Mouse (Mus musculus) fat pad, adult 2 months (tissue): ENCODE data around the gene Prkcz.

Source experiments
- DNase-seq: peaks from one replicate; pipeline ENCODE4 v3.0.0-alpha.2; 2011; ENCODE audit warnings: low read depth, low spot score; ENCODE audit errors: extremely low read depth

Prkcz gene

GRCm38 (mm10) chr4:155284521-155285379, 76.4 kb downstream of the Prkcz start:
- DNase-seq, result no peak

- no peak for DNase-seq
Observed at GRCm38 (mm10) chr4:155283585-155283984, 77.6 kb downstream of the Prkcz start.

DNA sequence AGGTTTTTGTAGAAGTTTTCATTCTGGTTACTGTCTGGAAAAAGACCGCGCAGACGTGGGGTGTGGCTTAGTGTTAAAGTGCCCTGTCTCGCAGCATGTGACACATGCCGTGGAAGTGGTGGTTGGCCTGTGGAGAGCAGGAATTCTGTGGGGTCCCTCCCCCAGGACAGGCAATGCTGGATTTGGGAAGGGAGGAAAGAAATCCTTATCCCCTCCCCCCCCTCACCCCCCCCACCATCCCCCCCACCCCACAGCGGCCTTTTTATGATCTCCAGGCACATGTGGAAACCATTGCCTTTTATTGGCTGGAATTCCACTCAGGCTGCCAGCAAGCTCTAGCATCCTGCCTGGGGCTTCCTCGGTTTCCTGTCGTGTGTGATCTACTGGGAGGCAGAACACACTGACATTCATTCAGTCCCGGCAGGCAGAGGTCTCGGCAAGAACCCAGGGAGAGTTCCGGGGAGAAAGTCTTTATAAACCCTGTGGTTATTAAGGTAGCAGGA, 78.1 kb downstream of the Prkcz start:
- DNase-seq, result no peak

GRCm38 (mm10) chr4:155282231-155282630, 78.9 kb downstream of the Prkcz start:
- DNase-seq, result no peak

- DNase-seq, result no peak
Observed at GRCm38 (mm10) chr4:155281652-155282051, 79.5 kb downstream of the Prkcz start.

DNA sequence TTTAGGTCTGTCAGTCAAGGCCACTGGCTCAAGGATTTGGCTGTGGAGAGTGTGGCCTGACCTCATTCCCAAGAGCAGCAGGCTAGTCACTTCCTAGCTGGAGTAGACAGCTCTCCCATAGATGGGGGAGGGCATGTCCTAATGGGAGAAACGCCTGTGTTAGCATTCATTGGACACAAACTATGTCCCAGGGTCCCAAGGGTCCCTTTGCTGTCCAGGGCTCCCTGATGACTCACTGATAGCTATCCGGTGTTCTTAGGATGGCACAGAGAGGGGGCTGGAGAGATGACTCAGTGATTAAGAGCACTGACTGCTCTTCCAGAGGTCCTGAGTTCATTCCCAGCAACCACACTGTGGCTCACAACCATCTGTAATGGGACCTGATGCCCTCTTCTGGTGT, 79.9 kb downstream of the Prkcz start:
- no peak for DNase-seq

GRCm38 (mm10) chr4:155280768-155281121, 80.4 kb downstream of the Prkcz start:
- DNase-seq, result no peak

DNA sequence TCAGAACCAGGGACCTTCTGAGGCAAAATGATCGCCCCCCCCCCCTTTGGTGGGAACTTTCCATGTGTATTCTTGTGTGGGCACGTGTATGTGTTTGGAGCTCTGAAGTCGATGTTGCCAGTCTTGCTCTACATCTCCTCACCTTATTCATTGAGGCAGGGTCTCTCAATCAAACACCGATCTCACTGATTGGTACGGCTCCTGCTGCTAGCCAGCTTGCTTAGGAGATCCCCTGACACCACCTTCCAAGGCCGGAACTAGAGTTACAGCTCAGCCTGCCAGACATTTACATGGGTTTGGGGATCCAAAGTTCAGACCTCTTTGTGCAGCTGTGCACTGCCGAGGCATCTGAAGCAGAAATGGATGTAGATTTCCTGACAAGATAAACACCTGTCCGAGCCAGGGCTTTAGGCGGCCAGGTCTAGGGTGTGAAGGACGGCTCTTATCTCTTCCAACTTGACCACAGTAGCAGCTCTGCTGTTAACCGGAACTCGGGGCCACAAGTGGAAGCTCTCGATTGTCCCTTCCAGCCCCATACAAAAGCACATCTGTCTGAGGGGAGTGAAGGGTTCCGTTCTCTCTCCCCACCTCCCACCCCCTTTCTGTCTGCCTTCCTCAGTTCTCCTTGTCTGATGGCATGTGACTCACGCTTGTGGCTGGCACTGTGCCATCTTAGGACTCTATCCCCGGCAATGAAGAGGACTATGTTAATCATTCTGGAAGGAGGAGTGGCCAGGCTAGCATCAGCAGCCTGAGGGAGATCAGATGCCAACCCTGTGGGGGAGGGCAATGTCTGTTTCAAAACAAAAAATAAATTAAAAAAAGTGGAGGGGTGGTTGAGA, 81.0 kb downstream of the Prkcz start:
- DNase-seq, result no peak

GRCm38 (mm10) chr4:155279054-155279453, 82.1 kb downstream of the Prkcz start:
- DNase-seq, result no peak

GRCm38 (mm10) chr4:155277963-155278362, 83.2 kb downstream of the Prkcz start:
- DNase-seq, result no peak

GRCm38 (mm10) chr4:155274851-155275250, 86.3 kb downstream of the Prkcz start:
- no peak for DNase-seq

GRCm38 (mm10) chr4:155274451-155274850, 86.7 kb downstream of the Prkcz start:
- no peak for DNase-seq

DNA sequence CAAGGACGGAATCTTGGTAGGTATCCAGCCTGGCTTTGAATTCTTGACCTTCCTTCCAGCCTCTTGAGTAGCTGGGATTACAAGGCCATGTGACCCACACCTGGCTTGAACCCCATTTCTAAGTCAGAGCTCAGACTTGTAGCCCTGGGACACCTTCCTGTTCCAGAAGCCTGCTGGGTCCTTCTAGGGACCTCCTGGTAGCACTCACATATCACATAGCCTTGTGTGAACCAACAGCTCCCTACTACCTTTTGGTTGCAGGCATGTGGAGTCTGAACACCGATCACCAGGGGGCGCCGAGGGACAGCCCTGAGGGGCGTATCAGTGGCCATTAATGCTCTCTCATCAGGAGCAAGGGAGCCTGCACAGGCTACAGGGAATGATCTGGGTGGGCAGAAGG, 92.8 kb downstream of the Prkcz start:
- DNase-seq, result no peak

DNA sequence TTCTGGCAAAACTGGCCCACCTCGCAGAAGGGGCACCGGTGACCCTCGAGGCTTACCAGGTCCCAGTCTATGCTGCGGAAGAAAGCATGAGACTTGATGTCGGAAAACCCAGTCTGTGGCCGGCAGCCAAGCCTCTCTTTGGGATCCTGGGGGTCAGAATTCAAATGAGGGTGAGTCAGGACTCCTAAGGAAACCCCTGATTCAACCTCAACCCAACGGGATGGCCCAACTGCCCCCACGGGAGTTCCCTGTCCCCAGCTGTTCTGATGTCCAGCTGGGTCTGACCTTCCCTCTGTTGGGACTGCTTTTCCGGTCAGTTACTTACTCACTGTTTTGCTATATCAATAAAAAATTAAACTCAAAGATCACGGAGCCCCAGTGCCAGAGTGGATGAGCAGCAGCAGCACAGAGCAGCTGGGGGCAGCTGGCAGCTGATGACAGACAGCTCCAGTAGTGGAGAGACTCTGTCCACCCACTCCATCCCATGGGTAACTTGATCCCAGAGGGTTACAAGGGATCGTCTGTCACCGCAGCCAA, 93.5 kb downstream of the Prkcz start:
- no peak for DNase-seq

DNA sequence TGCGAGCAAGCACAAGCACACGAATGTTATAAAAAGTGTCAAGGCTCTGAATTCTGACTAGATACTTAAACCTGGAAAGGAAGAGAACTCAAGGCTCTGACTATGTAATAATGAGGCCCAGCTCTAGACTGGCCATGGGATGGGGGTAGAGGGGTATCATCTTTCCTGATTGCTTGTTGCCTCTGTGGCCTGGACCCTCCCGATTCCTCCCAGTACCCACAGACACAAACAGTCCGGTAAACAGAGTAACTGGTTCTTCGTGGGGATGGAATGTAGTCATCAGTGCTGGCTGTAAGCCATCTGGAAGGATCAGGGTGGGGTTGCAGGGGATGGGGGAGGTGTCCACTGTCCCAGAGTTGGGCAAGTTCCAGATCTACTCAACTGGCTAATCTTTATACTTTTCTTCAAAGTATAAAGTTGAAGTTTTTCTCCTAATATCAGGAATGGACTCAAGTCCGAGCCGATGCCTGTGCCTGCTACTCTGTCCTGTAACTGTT, 94.1 kb downstream of the Prkcz start:
- DNase-seq, result no peak

DNA sequence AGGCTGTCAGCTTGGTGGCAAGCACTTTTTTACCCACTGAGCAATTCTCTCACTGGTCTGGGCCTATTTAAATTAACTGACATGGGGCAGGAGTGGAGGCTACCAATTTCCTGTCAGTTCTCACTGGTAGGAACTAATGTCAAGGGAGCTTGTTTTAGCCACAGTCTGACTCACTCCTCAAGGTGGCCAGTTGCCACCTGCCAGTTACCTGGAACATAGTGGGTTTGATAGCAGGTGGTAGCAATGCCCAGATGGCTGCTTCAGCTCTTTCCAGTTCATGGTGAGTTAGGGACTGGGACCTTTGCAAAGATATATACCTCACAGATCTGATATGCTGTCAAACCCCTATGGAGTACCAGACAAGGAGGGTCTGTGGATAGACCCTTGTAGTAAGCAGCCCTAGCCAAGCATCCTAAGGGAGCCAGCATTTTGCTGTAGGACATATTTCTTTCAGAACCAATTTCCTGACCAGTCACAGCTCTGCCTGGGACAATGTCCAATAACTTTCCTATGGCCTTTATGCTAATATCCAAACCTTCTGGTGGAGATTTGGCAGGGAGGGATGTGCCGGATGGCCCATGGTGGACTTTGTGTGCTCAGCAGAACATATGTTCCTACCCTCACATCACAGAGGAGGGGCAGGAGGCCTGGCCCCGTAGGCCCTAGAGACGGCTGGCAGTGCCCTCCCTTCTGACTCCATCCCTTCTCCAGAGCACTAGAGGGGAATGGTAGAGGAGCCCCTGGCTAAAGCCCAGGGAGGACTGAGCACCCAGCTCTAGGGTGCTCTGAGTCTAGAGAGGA, 96.4 kb downstream of the Prkcz start:
- no peak for DNase-seq

- no peak for DNase-seq
Observed at GRCm38 (mm10) chr4:155252253-155252652, 108.9 kb downstream of the Prkcz start.

DNA sequence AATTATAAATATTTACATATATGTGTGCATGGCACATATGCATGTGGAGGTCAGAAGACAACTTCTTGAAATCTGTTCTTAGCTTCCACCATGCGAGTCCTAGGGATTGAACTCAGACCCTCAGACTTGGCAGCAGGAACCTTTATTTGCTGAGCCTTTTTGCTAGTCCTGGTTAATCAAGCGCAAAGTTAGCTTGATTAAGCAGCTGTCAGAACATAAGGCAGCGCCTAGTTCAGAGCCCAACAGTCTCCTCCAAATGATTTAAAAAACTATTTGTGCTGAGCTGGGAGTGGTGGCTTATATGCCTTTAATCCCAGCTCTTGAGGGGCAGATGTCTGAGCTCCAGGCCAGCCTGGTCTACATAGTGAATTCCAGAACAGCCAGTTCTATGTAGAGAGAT, 110.0 kb downstream of the Prkcz start:
- DNase-seq, result no peak

GRCm38 (mm10) chr4:155250361-155251117, 110.6 kb downstream of the Prkcz start:
- DNase-seq, result no peak
